Mouse (Mus musculus) heart, postnatal 0 days (tissue): ENCODE results near the gene Ppp2r3a.

Source experiments
- CTCF ChIP-seq: IDR thresholded peaks from 2 replicates; pipeline ENCODE4 v1.5.1; 2016; ENCODE audit warnings: antibody characterized with exemption, control low read depth, low read depth
- EP300 ChIP-seq: IDR thresholded peaks from 2 replicates; pipeline ENCODE4 v1.6.1; 2016; ENCODE audit warnings: antibody characterized with exemption, low read depth

DNA sequence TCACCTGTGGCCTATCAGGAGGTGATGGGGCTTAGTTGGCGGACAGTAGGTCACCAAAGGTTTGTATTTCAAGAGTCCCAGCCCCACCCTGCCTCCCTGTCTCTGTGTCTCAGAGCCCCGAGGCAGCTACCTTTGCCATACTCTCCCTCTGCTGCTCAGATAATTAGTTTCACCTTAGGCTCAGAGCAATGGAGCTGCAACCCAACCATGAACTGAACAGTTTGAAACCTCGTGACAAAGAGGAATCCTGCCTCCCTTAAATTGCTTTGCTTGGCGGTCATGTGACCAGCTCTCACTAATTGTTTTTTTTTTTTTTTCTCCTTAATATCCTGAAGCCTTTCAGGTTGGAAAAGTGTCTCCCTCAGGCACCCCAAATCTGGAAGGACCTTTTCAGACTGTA lies 9.8 kb upstream of the Ppp2r3a start:
- TF ChIP-seq CTCF (no peak), EP300 (no peak)
